19 mouse cellular contexts compared by ENCODE assay signal in the genomic region with DNA sequence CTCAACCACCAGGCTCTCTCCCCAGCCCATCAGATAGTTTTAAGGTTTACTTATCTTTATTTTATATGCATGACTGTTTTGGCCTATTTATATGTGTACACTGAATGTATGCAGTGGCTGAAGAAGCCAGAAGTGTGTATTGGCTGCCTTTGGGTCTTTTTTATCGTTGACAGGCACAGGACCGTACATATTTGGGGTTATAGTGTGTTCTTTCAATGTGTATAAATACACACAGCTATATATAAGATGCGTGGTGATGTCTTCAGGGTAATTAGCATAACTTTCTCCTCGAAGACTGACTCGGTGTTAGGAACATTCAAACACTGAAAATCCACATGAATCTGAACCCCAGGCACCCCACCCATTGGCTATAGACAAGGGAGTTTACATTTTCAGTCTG. TPM values are rescaled to one million over a fixed set of nuclear protein-coding genes. Genes with fewer than 3 reads are reported as not detected.
DNase-seq lines count a peak whose midpoint lies in the region; ATAC-seq and TF ChIP-seq lines count a peak whose summit lies in the region.
"Had no signal": no experiment of that assay in that cellular context is flagged by ENCODE, and none has a peak within 500 bp of the region (broad histone marks: within the 10 kb centered on the region; RNA-seq: fewer than 3 reads in every experiment).

No protein-coding gene starts in this region.

- DNase-seq in layer of hippocampus, adult 2 months (ENCODE audit: low spot score in 2 of 2): no peak
- DNase-seq in layer of hippocampus, postnatal 10 days (ENCODE audit: low spot score in 2 of 2): no peak
- peak; percentile 56 for DNase-seq in brain, adult 2 months (ENCODE audit: low read depth, low spot score)
- no peak for DNase-seq in urinary bladder, adult 2 months (ENCODE audit: low spot score)
- no peak for DNase-seq in thymus, adult 18-20 months
- DNase-seq: adrenal gland, postnatal 10 days; B cell, adult 2 months had no signal

- 0 out of 2 replicates have a peak, but pooled peaks have one; percentile 2 for ATAC-seq in forebrain, embryonic 16.5 days
- ATAC-seq in hindbrain, embryonic 15.5 days (ENCODE audit: low FRiP score, low read depth): no peak
- ATAC-seq: intestine, embryonic 16.5 days had no signal

- peaks cover 13% of the 10 kb centered on the region for H3K4me1 ChIP-seq in forebrain, embryonic 16.5 days (replicated peaks; ENCODE audit: control insufficient read depth, insufficient read depth, low read length)
- peaks cover 11% of the 10 kb centered on the region for H3K4me1 ChIP-seq in hindbrain, embryonic 15.5 days (replicated peaks)
- H3K4me1 ChIP-seq: kidney, embryonic 15.5 days; limb, embryonic 13.5 days; neural tube, embryonic 12.5 days had no signal

- 79% methylated on average over 5 of the region's 5 CpGs for WGBS in forebrain, embryonic 16.5 days
- 72% methylated on average over 5 of the region's 5 CpGs for WGBS in hindbrain, embryonic 15.5 days

- H3K36me3 ChIP-seq in forebrain, embryonic 16.5 days (ENCODE audit: control insufficient read depth, insufficient read depth): no peaks in the 10 kb centered on the region
- H3K36me3 ChIP-seq in hindbrain, embryonic 15.5 days: no peaks in the 10 kb centered on the region
- H3K36me3 ChIP-seq: embryonic facial prominence, embryonic 15.5 days; kidney, embryonic 15.5 days; limb, embryonic 13.5 days; neural tube, embryonic 12.5 days had no signal

- H3K9me3 ChIP-seq in forebrain, embryonic 16.5 days (ENCODE audit: control insufficient read depth, low read length): no peaks in the 10 kb centered on the region
- H3K9me3 ChIP-seq in hindbrain, embryonic 15.5 days: no peaks in the 10 kb centered on the region
- H3K9me3 ChIP-seq: embryonic facial prominence, embryonic 15.5 days; kidney, embryonic 15.5 days; limb, embryonic 13.5 days; neural tube, embryonic 12.5 days had no signal

- H3K9ac ChIP-seq in forebrain, embryonic 16.5 days (replicated peaks; ENCODE audit: low read depth, low read length): no peak overlapping the region
- H3K9ac ChIP-seq in hindbrain, embryonic 15.5 days: no peak overlapping the region
- H3K9ac ChIP-seq: embryonic facial prominence, embryonic 15.5 days; kidney, embryonic 15.5 days; limb, embryonic 13.5 days; liver, embryonic 14.5 days; neural tube, embryonic 12.5 days had no signal

- H3K4me3 ChIP-seq in layer of hippocampus, adult 2 months: no peak overlapping the region
- H3K4me3 ChIP-seq in forebrain, embryonic 16.5 days (replicated peaks; ENCODE audit: low read length): no peak overlapping the region
- H3K4me3 ChIP-seq in hindbrain, embryonic 15.5 days: no peak overlapping the region
- H3K4me3 ChIP-seq: embryonic facial prominence, embryonic 15.5 days; kidney, embryonic 15.5 days; limb, embryonic 13.5 days; neural tube, embryonic 12.5 days had no signal

- H3K27ac ChIP-seq in layer of hippocampus, adult 2 months: peak overlapping the region; percentile 87
- H3K27ac ChIP-seq in forebrain, embryonic 16.5 days (ENCODE audit: low read length): no peak overlapping the region; the same call in 1 of the 2 replicates
- peak overlapping the region; percentile 66 for H3K27ac ChIP-seq in hindbrain, embryonic 15.5 days (replicated peaks)
- H3K27ac ChIP-seq: embryonic facial prominence, embryonic 15.5 days; kidney, embryonic 15.5 days; limb, embryonic 13.5 days; liver, embryonic 14.5 days; neural tube, embryonic 12.5 days had no signal

- H3K4me2 ChIP-seq in forebrain, embryonic 16.5 days (ENCODE audit: low read length): no peak overlapping the region
- no peak overlapping the region for H3K4me2 ChIP-seq in hindbrain, embryonic 15.5 days
- H3K4me2 ChIP-seq: embryonic facial prominence, embryonic 15.5 days; heart, embryonic 11.5 days; kidney, embryonic 15.5 days; limb, embryonic 13.5 days; neural tube, embryonic 12.5 days had no signal

- no peak for TF ChIP-seq CTCF in layer of hippocampus, adult 2 months (conservative IDR thresholded peaks at IDR 0.05)

- H3K27me3 ChIP-seq in forebrain, embryonic 16.5 days (replicated peaks; ENCODE audit: control insufficient read depth, insufficient read depth, low read length): no peaks in the 10 kb centered on the region
- H3K27me3 ChIP-seq in hindbrain, embryonic 15.5 days: no peaks in the 10 kb centered on the region
- H3K27me3 ChIP-seq: embryonic facial prominence, embryonic 15.5 days; kidney, embryonic 15.5 days; limb, embryonic 13.5 days; neural tube, embryonic 12.5 days had no signal

RNA-seq across cellular contexts. Expression of a gene that starts 32.3 kb away (rescaled TPM):
- 1 to 10 TPM; 7.9 to 8.1 TPM for total RNA-seq in layer of hippocampus, adult 2 months (2021)
- 1 to 10 TPM; 7.3 to 7.8 TPM for total RNA-seq in layer of hippocampus, postnatal 10 days (2021)
- 0.61 and 1.2 TPM in 2 replicates for polyA plus RNA-seq in forebrain, embryonic 16.5 days (2015; fragmentation: Nextera tagmentation; extraction: Ambion mirVana)
- polyA plus RNA-seq in hindbrain, embryonic 15.5 days (2015; fragmentation: Nextera tagmentation; extraction: Ambion mirVana): 1.5 and 1.6 TPM in 2 replicates
- polyA plus RNA-seq in urinary bladder, adult 2 months (2012; rRNA removed): not detected in 2 replicates
- total RNA-seq: adrenal gland, postnatal 10 days; gastrocnemius, postnatal 4 days; heart, postnatal 25 days had no signal
- polyA plus RNA-seq: embryonic facial prominence, embryonic 15.5 days; heart, embryonic 11.5 days; intestine, embryonic 16.5 days; kidney, embryonic 15.5 days; limb, embryonic 13.5 days; liver, embryonic 14.5 days; lung, embryonic 16.5 days had no signal
